Mouse (Mus musculus) midbrain, embryonic 11.5 days (tissue): ENCODE measurements around the gene 4930590J08Rik. TPM values are rescaled to one million over a fixed set of nuclear protein-coding genes. Genes with fewer than 3 reads are reported as not detected.

Source experiments
- polyA plus RNA-seq: library from polyadenylated mRNA; unstranded; fragments of >200 nt; fragmentation: Nextera tagmentation; extraction: Ambion mirVana; gene quantifications from 2 replicates; pipeline ENCODE4 v1.2.1, GENCODE M21; 2014

Gene 4930590J08Rik
- polyA plus RNA-seq, 1 experiment from 2014 or later, result 0.45 TPM

Other genes with a start within 250 kb of the 4930590J08Rik start
- 43.6 and 45.6 TPM in 2 replicates for gene Slc6a6, start 218.8 kb upstream of the 4930590J08Rik start, polyA plus RNA-seq
- 0.46 and 0.76 TPM in 2 replicates for gene Grip2, start 75.6 kb upstream of the 4930590J08Rik start, polyA plus RNA-seq
- gene Ccdc174, start 24.8 kb upstream of the 4930590J08Rik start, polyA plus RNA-seq, result 50.2 and 52.8 TPM in 2 replicates
- 3.5 and 4.0 TPM in 2 replicates for gene Fgd5, start 76.1 kb downstream of the 4930590J08Rik start, polyA plus RNA-seq
- gene Nr2c2, start 188.6 kb downstream of the 4930590J08Rik start, polyA plus RNA-seq, result 20.0 and 20.4 TPM in 2 replicates